Mouse (Mus musculus) frontal cortex, postnatal 36 days (tissue): ENCODE measurements around the gene Optc.
A peak's percentile ranks its signal among the peaks of the same experiment; 100 is the strongest.

Experiments
- DNase-seq, 2 experiments: peaks; one replicate each; pipeline ENCODE4 v3.0.0; 2022; ENCODE audit warnings: low spot score in 2 of 2

Gene Optc

DNA sequence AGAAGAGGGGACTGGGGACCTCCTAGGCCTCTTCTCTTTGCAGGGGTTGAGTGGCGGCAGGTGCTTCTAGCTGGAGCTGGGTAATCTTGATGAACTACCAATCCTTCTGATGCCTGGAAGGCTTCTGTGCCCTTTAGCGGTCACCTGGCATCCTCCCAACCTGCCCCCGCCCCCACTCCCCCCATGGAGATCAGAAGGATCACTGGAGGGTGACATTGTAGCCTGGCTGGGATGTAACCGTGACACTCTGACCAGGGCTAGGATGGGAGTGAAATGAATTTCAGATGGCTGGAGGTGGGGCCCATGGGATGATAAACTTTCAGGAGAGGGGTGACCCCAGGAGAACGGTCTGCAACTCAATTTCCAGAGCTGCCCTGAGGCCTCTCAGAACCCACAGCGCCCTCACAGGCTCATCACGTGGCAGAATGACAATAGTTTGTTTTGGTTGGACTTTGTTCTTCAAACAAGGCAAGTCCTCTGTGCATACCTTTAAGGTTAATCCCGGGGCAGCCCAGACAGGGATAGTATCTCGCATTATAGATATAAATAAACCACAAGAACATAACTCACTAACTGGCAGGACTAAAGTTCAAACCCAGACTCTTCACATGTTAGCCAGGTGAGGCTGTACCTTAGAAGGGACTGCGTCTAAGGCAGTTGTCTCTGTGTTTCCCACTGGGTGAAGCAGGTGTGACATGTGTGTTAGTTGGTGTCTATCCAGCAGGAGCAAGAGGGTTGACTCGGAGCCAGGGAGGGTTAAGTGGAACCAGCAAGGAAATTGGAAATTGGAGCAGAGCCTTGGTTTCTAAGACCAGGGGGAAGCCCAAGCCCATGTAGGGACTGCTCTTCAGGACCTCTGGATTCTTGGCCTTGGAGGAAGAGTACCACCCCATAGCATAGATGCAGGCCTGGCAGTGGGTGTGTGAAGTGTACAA is 25.2 kb downstream of the Optc start:
- DNase-seq, result no peak

DNA sequence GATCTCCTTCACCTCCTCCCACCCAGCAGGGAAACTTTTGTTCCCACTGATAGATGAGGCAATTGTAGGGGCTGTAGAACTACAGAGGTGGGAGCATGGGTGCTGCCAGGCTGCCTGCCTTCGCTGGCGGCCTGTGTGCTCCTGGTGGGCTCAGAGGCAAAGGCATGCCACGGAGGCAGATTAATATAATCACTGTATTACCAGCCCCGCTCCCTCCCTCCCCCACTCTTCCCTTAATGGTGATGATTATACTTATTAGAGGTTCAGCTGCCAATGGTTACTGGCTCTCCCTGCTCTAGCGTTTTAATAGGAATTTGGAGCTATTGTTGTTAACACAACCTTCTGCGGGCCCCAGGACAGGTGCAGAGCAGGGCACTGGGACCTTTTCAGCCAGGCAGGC is 26.0 kb downstream of the Optc start:
- DNase-seq, result no peak

GRCm38 (mm10) chr1:133878825-133879423 is 28.9 kb downstream of the Optc start:
- no peak for DNase-seq

GRCm38 (mm10) chr1:133876936-133877335 is 30.9 kb downstream of the Optc start:
- DNase-seq, result no peak

- DNase-seq, result no peak
Observed at GRCm38 (mm10) chr1:133873086-133873813, 34.5 kb downstream of the Optc start.

DNA sequence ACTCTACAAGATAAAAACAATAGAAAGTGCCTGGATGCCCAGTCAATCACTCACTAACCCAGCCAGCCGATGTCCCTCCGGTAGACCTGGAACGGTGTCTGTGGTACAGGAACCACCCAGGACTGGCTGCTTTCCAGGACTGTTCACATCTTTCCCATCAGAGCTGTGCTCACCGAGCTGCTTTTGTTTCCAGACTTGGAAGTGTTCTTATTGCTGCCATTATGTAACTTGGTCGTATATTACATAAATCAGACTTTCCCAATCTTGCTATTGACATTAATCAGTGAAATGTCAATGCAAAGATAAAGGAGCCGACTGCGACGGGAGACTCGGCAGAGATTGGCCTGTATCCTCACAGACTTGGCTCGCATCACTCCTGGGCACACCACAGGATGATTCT is 36.6 kb downstream of the Optc start:
- DNase-seq, result no peak

GRCm38 (mm10) chr1:133869221-133869620 is 38.6 kb downstream of the Optc start:
- no peak for DNase-seq

- no peak for DNase-seq
Observed at GRCm38 (mm10) chr1:133863257-133863997, 44.4 kb downstream of the Optc start.

GRCm38 (mm10) chr1:133861028-133861427 is 46.8 kb downstream of the Optc start:
- no peak for DNase-seq

DNA sequence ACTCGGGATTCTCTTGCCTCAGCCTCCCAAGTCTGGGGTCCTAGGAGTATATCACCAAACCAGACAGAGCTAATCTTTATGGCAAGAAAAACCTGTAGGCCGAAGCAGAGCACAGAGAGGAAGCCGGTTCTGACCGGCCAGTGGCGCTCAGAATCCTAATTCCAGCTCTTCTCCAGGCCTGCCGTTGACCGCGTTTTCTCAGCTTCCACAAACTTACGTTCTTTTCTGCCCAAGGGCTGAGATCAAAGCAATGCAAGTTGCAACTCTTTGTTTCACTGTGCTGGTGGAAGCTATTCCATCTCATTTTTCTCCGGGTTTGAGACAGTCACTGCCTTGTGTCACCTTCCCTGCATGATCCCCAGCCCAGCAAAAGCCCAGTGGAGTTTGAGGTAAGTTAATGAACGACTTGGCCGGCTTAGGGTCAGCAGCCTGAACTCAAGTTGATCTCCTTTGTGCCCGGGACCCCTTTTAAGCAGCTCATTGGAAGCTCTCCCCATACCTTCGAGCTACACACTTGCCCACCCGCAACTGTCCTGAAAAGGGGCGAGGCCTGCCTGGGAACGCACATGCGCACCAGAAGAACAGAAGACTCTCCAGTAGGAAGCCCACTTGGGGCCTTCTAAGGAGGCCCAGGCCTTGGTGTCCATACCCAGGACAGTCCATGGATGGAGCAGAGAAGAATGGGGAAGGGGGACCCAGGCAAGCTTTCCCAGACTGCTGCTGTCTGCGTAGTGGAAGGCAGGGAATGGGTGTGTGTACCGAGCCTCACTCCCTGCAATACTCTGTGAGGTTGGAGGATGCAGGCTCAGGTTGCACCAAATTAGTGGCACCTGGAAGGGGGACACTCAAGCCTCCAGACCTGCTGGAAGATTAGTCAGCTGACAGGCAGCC is 47.7 kb downstream of the Optc start:
- no peak for DNase-seq

GRCm38 (mm10) chr1:133859257-133859656 is 48.5 kb downstream of the Optc start:
- no peak for DNase-seq

DNA sequence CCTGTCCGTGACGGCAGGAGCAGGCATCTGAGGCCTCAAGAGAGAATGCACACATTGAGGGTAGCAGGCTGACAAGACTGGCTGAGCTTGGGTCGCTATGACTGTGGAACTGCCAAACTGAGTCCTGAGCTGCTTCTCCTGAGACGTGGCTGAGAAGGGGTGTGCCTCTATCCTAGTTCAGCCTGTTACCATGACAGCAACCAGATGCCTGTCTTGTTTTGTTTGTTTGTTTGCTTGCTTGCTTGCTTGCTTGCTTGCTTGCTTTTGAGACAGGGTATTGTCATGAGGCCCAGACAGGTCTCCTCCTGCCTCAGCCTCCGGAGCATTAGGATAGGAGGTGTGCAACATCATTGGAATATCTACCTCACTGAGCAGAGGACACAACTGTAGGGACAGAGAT is 50.0 kb downstream of the Optc start:
- DNase-seq, result no peak

- DNase-seq, result no peak
Observed at GRCm38 (mm10) chr1:133857171-133857570, 50.6 kb downstream of the Optc start.

GRCm38 (mm10) chr1:133856655-133857054 is 51.1 kb downstream of the Optc start:
- no peak for DNase-seq

- DNase-seq, result peak in 1 of 2 experiments; percentile 17
Observed at GRCm38 (mm10) chr1:133856133-133856541, 51.7 kb downstream of the Optc start.

- DNase-seq, result peak; percentile 54 to 72
Observed at GRCm38 (mm10) chr1:133855274-133856017, 52.4 kb downstream of the Optc start.

- peak; percentile 43 to 64 for DNase-seq
Observed at GRCm38 (mm10) chr1:133854421-133855273, 53.2 kb downstream of the Optc start.
